Mouse (Mus musculus) midbrain, embryonic 12.5 days (tissue): ENCODE measurements around the gene Trappc6b. TPM values are rescaled to one million over a fixed set of nuclear protein-coding genes. Genes with fewer than 3 reads are reported as not detected.

Experiments
- ATAC-seq: fragments of 200-750 bp; cut with Nextera tagmentation; 2 replicates; pipeline ENCODE4 v1.8.0; 2017; ENCODE audit warnings: low read depth, moderate TSS enrichment, moderate library complexity; ENCODE audit not compliant: low FRiP score
- H3K27ac ChIP-seq: fragments of 300-500 bp; sonication (generic); replicated peaks from 2 replicates; pipeline ENCODE4 v1.5.1; 2016; ENCODE audit warnings: mild to moderate bottlenecking
- H3K27me3 ChIP-seq: fragments of 300-500 bp; sonication (generic); 2 replicates; pipeline ENCODE4 v1.6.1; 2016; ENCODE audit warnings: mild to moderate bottlenecking
- H3K36me3 ChIP-seq: fragments of 300-500 bp; sonication (generic); 2 replicates; pipeline ENCODE4 v1.6.1; 2016
- H3K4me1 ChIP-seq: fragments of 300-500 bp; sonication (generic); 2 replicates; pipeline ENCODE4 v1.6.1; 2016
- H3K4me2 ChIP-seq: fragments of 300-500 bp; sonication (generic); replicated peaks from 2 replicates; pipeline ENCODE4 v1.6.1; 2016; ENCODE audit warnings: mild to moderate bottlenecking, moderate library complexity
- H3K4me3 ChIP-seq: fragments of 300-500 bp; sonication (generic); 2 replicates; pipeline ENCODE4 v1.5.1; 2016; ENCODE audit warnings: mild to moderate bottlenecking
- H3K9ac ChIP-seq: fragments of 300-500 bp; sonication (generic); replicated peaks from 2 replicates; pipeline ENCODE4 v1.6.1; 2016; ENCODE audit warnings: mild to moderate bottlenecking, moderate library complexity
- H3K9me3 ChIP-seq: fragments of 300-500 bp; sonication (generic); 2 replicates; pipeline ENCODE4 v1.6.1; 2016; ENCODE audit warnings: mild to moderate bottlenecking
- WGBS: fragments of 180-500 bp; shearing (Covaris S2); methylation state at CpG from one replicate; pipeline ENCODE4 v1.1.7; 2016; 5-methylcytosine and 5-hydroxymethylcytosine counted together
- polyA plus RNA-seq: library from polyadenylated mRNA; unstranded; fragments of >200 nt; fragmentation: Nextera tagmentation; extraction: Ambion mirVana; gene quantifications from 2 replicates; pipeline ENCODE4 v1.2.1, GENCODE M21; 2016

Gene Trappc6b
- polyA plus RNA-seq, 1 experiment from 2014 or later, result 113 TPM

DNA sequence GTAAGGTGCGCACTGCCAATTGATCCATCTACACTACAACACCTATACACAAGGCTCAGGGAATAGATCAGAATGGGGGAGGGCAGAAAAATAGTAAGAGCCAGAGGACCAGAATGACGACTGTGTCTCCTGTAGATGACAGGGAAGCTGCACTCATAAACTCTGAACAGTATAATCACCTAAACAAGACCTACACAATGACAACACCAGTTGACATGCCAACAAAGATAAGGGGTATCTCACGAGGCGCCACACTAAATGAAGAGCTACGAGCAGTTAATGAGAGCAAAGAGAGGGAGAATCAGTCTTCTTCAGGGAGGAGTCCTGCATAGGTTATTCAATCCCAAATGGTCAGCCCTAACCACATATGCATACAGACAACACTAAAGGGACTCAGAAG lies 8.1 kb downstream of the Trappc6b start:
- Histone ChIP-seq H3K4me2 (no peak overlapping the region), H3K4me1 (no peaks in the 10 kb centered on the region), H3K9me3 (no peaks in the 10 kb centered on the region), H3K27ac (no peak overlapping the region), H3K4me3 (no peak overlapping the region), H3K36me3 (peaks cover 40% of the 10 kb centered on the region), H3K9ac (no peak overlapping the region), H3K27me3 (no peaks in the 10 kb centered on the region)
- WGBS, result 91% methylated on average over 5 of the region's 5 CpGs
- ATAC-seq, result no peak

DNA sequence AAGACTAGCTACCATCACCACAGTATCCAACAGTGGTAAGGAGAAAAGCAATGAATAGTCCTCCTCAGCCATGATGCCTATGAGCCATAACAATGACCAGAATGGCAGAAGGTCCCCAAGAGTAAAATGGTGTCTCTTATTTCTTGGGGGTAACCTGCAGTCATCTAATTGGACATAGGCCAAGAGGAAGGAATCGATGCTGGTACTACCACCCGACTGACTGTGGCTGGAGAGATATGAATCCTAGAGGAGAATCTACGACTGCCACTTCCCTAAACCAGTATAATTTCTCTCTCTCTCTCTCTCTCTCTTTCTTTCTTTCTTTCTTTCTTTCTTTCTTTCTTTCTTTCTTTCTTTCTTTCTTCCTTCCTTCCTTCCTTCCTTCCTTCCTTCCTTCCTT lies 8.8 kb downstream of the Trappc6b start:
- no peak overlapping the region for H3K4me3 ChIP-seq
- H3K36me3 ChIP-seq, result peaks cover 43% of the 10 kb centered on the region
- H3K4me2 ChIP-seq, result no peak overlapping the region
- WGBS, result 91% methylated on average over 3 of the region's 3 CpGs
- no peak overlapping the region for H3K27ac ChIP-seq
- no peaks in the 10 kb centered on the region for H3K4me1 ChIP-seq
- H3K27me3 ChIP-seq, result no peaks in the 10 kb centered on the region
- H3K9ac ChIP-seq, result no peak overlapping the region
- no peak for ATAC-seq
- H3K9me3 ChIP-seq, result no peaks in the 10 kb centered on the region

GRCm38 (mm10) chr12:59040851-59041250 lies 20.4 kb downstream of the Trappc6b start:
- Histone ChIP-seq H3K27ac (peak overlapping the region; percentile 31; the same call in 1 of the 2 replicates), H3K4me1 (0 out of 2 replicates have a peak, but pooled peaks cover 3% of the 10 kb centered on the region)

DNA sequence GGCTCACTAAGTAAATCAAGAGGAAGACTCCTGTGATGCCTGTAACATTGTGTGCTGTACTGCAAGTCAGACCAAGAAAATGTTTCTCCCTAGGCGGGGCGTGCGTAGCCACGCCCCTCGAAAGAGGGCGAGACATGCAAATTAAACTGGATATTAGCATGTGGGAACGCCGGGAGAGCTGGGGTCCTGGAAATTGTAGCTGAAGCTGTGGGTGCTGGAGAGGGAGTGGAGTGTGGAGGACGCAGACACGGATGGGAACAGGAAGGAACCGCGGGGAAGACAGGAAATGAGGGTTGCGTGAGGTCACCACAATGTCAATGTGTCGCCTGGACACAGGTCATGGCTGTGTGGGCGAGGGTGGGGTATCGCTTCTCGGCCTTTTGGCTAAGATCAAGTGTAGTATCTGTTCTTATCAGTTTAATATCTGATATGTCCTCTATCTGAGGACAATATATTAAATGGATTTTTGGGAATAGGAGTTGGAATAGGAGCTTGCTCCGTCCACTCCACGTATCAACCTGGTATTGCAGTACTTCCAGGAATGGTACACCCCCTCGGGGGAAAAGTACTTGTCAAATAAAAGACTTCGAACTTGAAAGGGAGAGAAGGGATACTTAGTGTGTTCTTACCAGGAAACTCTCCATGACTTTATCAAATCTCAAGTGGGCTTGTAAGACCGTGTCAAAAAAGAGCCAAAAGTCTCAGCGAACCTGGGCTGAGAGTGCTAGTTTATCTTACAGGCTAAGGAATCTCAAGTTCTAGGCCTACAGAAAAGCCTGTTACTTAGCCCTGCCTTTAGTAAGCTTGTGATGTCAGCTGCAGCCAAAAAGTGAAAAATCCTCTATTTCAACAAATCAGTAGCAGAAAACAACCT lies 21.1 kb downstream of the Trappc6b start:
- no peaks in the 10 kb centered on the region for H3K27me3 ChIP-seq
- 0 out of 2 replicates have a peak, but pooled peaks cover 3% of the 10 kb centered on the region for H3K4me1 ChIP-seq
- no peaks in the 10 kb centered on the region for H3K9me3 ChIP-seq
- H3K9ac ChIP-seq, result no peak overlapping the region
- peak overlapping the region; percentile 20 for H3K4me3 ChIP-seq
- peak; percentile 87 for ATAC-seq
- 3% methylated on average over 23 of the region's 23 CpGs for WGBS
- H3K36me3 ChIP-seq, result peaks cover 30% of the 10 kb centered on the region
- H3K4me2 ChIP-seq, result peak overlapping the region; percentile 32
- peak overlapping the region; percentile 70 for H3K27ac ChIP-seq

More at GRCm38 (mm10) chr12:59040851-59041250, 20.4 kb downstream of the Trappc6b start:
- Histone ChIP-seq H3K36me3 (peaks cover 35% of the 10 kb centered on the region), H3K4me2 (no peak overlapping the region), H3K9ac (no peak overlapping the region), H3K27me3 (no peaks in the 10 kb centered on the region), H3K9me3 (no peaks in the 10 kb centered on the region), H3K4me3 (no peak overlapping the region)
- WGBS, result 28% methylated on average over 7 of the region's 7 CpGs
- no peak for ATAC-seq

GRCm38 (mm10) chr12:59039162-59039970 lies 21.9 kb downstream of the Trappc6b start:
- H3K4me3 ChIP-seq, result peak overlapping the region; percentile 20; the same call in 1 of the 2 replicates

DNA sequence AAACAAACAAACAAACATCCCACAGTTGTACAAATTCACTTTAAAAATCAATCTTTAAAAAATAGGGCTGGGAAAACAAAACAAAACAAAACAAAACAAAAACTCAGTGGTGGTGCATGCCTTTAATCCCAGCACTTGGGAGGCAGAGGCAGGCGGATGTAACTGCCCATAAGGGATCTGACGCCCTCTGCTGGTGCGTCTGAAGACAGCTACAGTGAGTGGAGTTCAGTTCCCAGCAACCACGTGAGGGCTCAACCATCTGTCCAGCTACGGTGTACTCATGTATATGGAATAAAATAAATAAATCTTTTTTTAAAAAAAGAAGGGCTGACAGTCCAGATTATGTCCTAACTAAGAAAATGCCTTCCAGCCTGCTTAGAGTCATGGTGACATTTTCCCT lies 29.2 kb downstream of the Trappc6b start:
- Histone ChIP-seq H3K27ac (no peak overlapping the region), H3K9me3 (no peaks in the 10 kb centered on the region), H3K27me3 (no peaks in the 10 kb centered on the region), H3K4me3 (no peak overlapping the region), H3K4me2 (no peak overlapping the region), H3K9ac (no peak overlapping the region), H3K4me1 (no peaks in the 10 kb centered on the region), H3K36me3 (peaks cover 8% of the 10 kb centered on the region)
- WGBS, result 77% methylated on average over 5 of the region's 5 CpGs
- ATAC-seq, result no peak

More at GRCm38 (mm10) chr12:59039162-59039970, 21.9 kb downstream of the Trappc6b start:
- peak; percentile 13; the same call in 1 of the 2 replicates for ATAC-seq
- WGBS, result 68% methylated on average over 10 of the region's 10 CpGs
- H3K36me3 ChIP-seq, result peaks cover 21% of the 10 kb centered on the region
- H3K4me1 ChIP-seq, result 0 out of 2 replicates have a peak, but pooled peaks cover 3% of the 10 kb centered on the region
- H3K27ac ChIP-seq, result peak overlapping the region; percentile 70
- H3K9me3 ChIP-seq, result no peaks in the 10 kb centered on the region
- H3K9ac ChIP-seq, result no peak overlapping the region
- no peaks in the 10 kb centered on the region for H3K27me3 ChIP-seq
- H3K4me2 ChIP-seq, result peak overlapping the region; percentile 32

DNA sequence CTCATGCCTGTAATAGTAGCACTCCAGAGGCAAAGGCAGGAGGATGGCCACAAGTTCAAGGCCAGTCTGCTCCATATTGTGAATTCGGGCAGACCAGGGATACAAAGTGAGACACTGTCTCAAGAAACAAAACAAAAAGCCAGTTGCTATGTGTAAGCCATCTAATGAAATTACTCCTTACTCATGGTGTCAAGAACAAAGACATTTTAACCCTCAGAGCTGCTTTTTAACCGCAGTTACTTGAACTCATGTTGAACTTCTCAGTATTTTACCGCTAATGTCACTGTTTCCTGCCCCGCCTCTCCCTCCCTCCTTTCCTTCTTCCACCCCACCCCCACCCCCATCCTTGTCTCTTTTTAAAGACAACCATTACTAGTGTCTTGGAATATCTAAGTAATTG lies 40.0 kb downstream of the Trappc6b start:
- no peak for ATAC-seq
- H3K4me2 ChIP-seq, result no peak overlapping the region
- H3K27me3 ChIP-seq, result no peaks in the 10 kb centered on the region
- no peak overlapping the region for H3K4me3 ChIP-seq
- no peaks in the 10 kb centered on the region for H3K9me3 ChIP-seq
- no peak overlapping the region for H3K9ac ChIP-seq
- H3K4me1 ChIP-seq, result no peaks in the 10 kb centered on the region
- H3K27ac ChIP-seq, result no peak overlapping the region
- 91% methylated on average over 4 of the region's 4 CpGs for WGBS
- H3K36me3 ChIP-seq, result peaks cover 58% of the 10 kb centered on the region

DNA sequence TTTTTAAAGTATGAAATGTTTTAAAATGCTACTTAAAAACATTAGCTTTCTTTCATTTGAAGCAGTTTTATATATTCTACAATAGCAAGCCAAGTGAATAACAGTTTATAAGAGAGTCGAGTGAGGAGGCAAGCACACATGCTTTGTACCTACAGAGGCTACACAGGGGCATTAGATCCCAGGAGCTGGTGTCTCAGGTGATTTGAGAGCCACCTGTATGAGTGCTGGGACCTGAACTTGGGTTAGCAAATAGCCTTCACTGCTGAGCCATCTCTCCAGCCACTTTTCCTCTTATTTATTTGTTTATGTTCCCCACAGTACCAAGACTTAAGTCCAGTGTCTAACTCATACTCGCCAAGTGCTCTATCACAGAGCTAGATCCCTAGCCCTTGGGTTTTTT lies 41.4 kb downstream of the Trappc6b start:
- peaks cover 50% of the 10 kb centered on the region for H3K36me3 ChIP-seq
- H3K27ac ChIP-seq, result no peak overlapping the region
- H3K4me3 ChIP-seq, result no peak overlapping the region
- no peak overlapping the region for H3K4me2 ChIP-seq
- no peaks in the 10 kb centered on the region for H3K9me3 ChIP-seq
- ATAC-seq, result no peak
- no peak overlapping the region for H3K9ac ChIP-seq
- H3K4me1 ChIP-seq, result no peaks in the 10 kb centered on the region
- no peaks in the 10 kb centered on the region for H3K27me3 ChIP-seq
- WGBS, result 94% methylated on average over 2 of the region's 2 CpGs

GRCm38 (mm10) chr12:59017970-59018369 lies 43.3 kb downstream of the Trappc6b start:
- Histone ChIP-seq H3K9ac (no peak overlapping the region), H3K4me1 (no peaks in the 10 kb centered on the region), H3K9me3 (no peaks in the 10 kb centered on the region), H3K36me3 (peaks cover 38% of the 10 kb centered on the region), H3K27me3 (no peaks in the 10 kb centered on the region), H3K4me2 (no peak overlapping the region), H3K4me3 (no peak overlapping the region), H3K27ac (no peak overlapping the region)
- no peak for ATAC-seq
- WGBS, result 86% methylated on average over 8 of the region's 8 CpGs

- H3K9me3 ChIP-seq, result no peaks in the 10 kb centered on the region
- H3K27me3 ChIP-seq, result no peaks in the 10 kb centered on the region
- H3K36me3 ChIP-seq, result peaks cover 12% of the 10 kb centered on the region
- peak within 1 kb of the TSS; percentile 65 for H3K9ac ChIP-seq
- WGBS, result under 1% methylated on average over 28 of the region's 28 CpGs
- peaks cover 8% of the 10 kb centered on the region for H3K4me1 ChIP-seq
- H3K27ac ChIP-seq, result peak within 1 kb of the TSS; percentile 66
- H3K4me2 ChIP-seq, result peak within 1 kb of the TSS; percentile 67
- peak within 1 kb of the TSS; percentile 71 for H3K4me3 ChIP-seq
- ATAC-seq, result peak; percentile 68
These were observed 48.0 kb downstream of the Trappc6b start, which contains the start of gene Gemin2 for GRCm38 (mm10) chr12:59013234-59013633. Gemin2 (plus strand) TSS chr12:59013393.

- Histone ChIP-seq H3K4me2 (peak overlapping the region; percentile 67), H3K9ac (peak overlapping the region; percentile 65), H3K4me1 (peaks cover 8% of the 10 kb centered on the region), H3K9me3 (no peaks in the 10 kb centered on the region), H3K27me3 (no peaks in the 10 kb centered on the region), H3K36me3 (peaks cover 8% of the 10 kb centered on the region), H3K27ac (peak overlapping the region; percentile 66; the same call in 1 of the 2 replicates), H3K4me3 (peak overlapping the region; percentile 71)
- no peak for ATAC-seq
- WGBS, result 2% methylated on average over 7 of the region's 7 CpGs
These were observed 48.6 kb downstream of the Trappc6b start for GRCm38 (mm10) chr12:59012710-59013091.
